Mouse (Mus musculus): ENCODE measurements around the gene Nuak2. TPM values are rescaled to one million over a fixed set of nuclear protein-coding genes. Genes with fewer than 3 reads are reported as not detected.

Gene Nuak2
- total and polyA plus RNA-seq, 2 experiments from 2014 or later, result 4.4 to 6.8 TPM

- Histone ChIP-seq H3K36me3 (ENCODE audit: insufficient read depth) (peaks cover 33% of the 10 kb centered on the region), H3K27me3 (ENCODE audit: insufficient read depth, low read length) (no peaks in the 10 kb centered on the region), H3K4me3 (ENCODE audit: low read depth, low read length) (no peak overlapping the region), H3K4me1 (ENCODE audit: insufficient read depth) (peaks cover 14% of the 10 kb centered on the region; the same call in 1 of the 2 replicates), H3K9ac (no peak overlapping the region), H3K27ac (ENCODE audit: low read depth, low read length) (peak overlapping the region; percentile 31), H3K4me2 (ENCODE audit: low read depth) (no peak overlapping the region), H3K9me3 (ENCODE audit: low read length) (no peaks in the 10 kb centered on the region)
- no peak for TF ChIP-seq CTCF (IDR thresholded peaks at IDR 0.05; ENCODE audit: low read depth)
- 66% methylated on average over 3 of the region's 3 CpGs for whole genome bisulfite sequencing
- ATAC-seq, result no peak
- no peak for DNase-seq
These were observed 58.9 kb downstream of the Nuak2 start for GRCm38 (mm10) chr1:132374873-132375244.

DNA sequence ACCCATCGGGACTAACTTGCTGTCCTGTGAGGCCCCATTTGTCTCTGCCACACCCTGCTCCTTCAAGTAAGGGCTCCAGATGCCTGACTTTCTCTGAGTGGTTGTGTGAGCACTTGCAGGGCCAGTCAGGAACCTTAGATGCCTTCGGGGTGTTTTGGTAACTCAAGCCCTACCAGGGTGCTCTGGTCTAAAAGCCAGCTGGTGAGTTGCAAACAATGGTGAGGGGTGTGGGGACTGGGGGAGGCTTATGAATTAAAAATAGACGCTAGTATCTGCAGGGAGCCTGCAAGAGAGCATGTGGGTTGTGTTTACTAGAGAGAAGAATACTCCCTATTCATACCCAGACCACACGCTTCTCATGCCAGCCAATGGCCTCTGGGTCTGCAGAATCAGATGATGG lies 59.3 kb downstream of the Nuak2 start:
- no peak overlapping the region for H3K27ac ChIP-seq (ENCODE audit: low read depth, low read length)

DNA sequence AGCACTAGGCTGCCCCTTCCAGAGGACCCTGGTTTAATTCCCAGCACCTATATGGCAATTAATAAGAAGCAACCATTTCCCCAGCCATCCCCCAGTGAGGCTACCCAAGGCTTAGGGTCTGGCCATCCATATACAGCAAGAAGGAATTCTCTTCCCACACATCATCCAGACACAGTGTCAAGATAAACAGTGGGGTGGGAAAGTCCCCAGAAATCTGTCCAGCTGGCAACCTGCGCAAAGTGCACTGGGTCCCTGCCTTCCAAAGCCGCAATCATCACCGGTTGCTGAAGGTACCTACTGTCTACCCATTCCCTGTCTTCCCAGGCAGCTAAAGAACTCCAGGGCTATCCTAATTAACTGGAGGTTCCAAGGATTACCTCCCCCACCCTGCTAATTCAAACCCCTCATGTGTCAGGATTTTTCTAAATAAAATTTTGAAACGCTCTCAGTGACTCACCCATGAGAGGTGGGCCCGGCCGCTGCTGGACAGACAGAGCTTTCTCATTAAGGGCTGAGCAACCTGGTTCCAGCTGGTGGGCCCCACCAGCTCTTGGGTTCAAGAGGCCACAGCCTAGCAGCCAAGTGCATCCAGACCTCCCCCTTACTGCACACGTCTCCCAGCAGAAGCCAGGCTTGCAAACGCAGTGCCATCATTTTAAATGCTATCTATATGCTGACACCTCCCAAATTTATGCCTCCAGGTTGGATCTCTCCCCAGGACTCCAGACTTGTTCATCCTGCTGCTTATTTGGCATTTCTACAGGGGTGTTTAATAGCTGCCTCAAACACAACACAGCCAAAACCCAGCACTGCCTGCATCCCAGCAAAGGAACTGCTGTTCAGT lies 60.5 kb downstream of the Nuak2 start:
- 58% methylated on average over 8 of the region's 8 CpGs for WGBS
- no peak for TF ChIP-seq CTCF (IDR thresholded peaks at IDR 0.05; ENCODE audit: low read depth)
- Histone ChIP-seq H3K36me3 (ENCODE audit: insufficient read depth) (peaks cover 40% of the 10 kb centered on the region), H3K9ac (no peak overlapping the region), H3K27ac (ENCODE audit: low read depth, low read length) (no peak overlapping the region), H3K9me3 (ENCODE audit: low read length) (no peaks in the 10 kb centered on the region), H3K27me3 (ENCODE audit: insufficient read depth, low read length) (no peaks in the 10 kb centered on the region), H3K4me1 (ENCODE audit: insufficient read depth) (peaks cover 11% of the 10 kb centered on the region; the same call in 1 of the 2 replicates), H3K4me2 (ENCODE audit: low read depth) (no peak overlapping the region), H3K4me3 (ENCODE audit: low read depth, low read length) (no peak overlapping the region)
- ATAC-seq (peak; percentile 48), DNase-seq (peak; percentile 52)

More for the DNA sequence above, 59.3 kb downstream of the Nuak2 start:
- Histone ChIP-seq H3K4me3 (ENCODE audit: low read depth, low read length) (no peak overlapping the region), H3K27me3 (ENCODE audit: insufficient read depth, low read length) (no peaks in the 10 kb centered on the region), H3K4me1 (ENCODE audit: insufficient read depth) (peaks cover 14% of the 10 kb centered on the region; the same call in 1 of the 2 replicates), H3K36me3 (ENCODE audit: insufficient read depth) (peaks cover 34% of the 10 kb centered on the region), H3K4me2 (ENCODE audit: low read depth) (no peak overlapping the region), H3K9me3 (ENCODE audit: low read length) (no peaks in the 10 kb centered on the region), H3K9ac (no peak overlapping the region)
- no peak for TF ChIP-seq CTCF (IDR thresholded peaks at IDR 0.05; ENCODE audit: low read depth)
- 30% methylated on average over 4 of the region's 4 CpGs for WGBS
- no peak for DNase-seq
- peak; percentile 49 for ATAC-seq

DNA sequence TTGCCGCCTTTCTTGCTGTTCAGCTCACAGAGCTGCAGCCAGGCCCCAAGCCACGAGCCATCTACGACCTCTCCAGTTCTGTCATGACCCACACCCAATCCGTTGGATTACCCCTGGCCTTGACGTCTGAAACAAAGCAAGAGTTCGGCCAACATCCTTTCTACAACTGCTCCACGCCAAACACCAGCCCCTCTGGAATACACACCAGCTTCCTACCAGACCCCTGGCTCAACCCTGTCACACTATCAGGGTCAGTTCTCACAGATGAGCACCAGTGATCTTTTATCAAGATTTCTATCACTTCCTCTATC lies 61.1 kb downstream of the Nuak2 start:
- Histone ChIP-seq H3K9me3 (ENCODE audit: low read length) (no peaks in the 10 kb centered on the region), H3K4me1 (ENCODE audit: insufficient read depth) (peaks cover 11% of the 10 kb centered on the region; the same call in 1 of the 2 replicates), H3K27me3 (ENCODE audit: insufficient read depth, low read length) (no peaks in the 10 kb centered on the region), H3K4me3 (ENCODE audit: low read depth, low read length) (no peak overlapping the region), H3K4me2 (ENCODE audit: low read depth) (no peak overlapping the region), H3K27ac (ENCODE audit: low read depth, low read length) (no peak overlapping the region), H3K9ac (no peak overlapping the region), H3K36me3 (ENCODE audit: insufficient read depth) (peaks cover 40% of the 10 kb centered on the region)
- no peak for TF ChIP-seq CTCF (IDR thresholded peaks at IDR 0.05; ENCODE audit: low read depth)
- no peak for ATAC-seq
- DNase-seq, result no peak
- 69% methylated on average over 7 of the region's 7 CpGs for WGBS

DNA sequence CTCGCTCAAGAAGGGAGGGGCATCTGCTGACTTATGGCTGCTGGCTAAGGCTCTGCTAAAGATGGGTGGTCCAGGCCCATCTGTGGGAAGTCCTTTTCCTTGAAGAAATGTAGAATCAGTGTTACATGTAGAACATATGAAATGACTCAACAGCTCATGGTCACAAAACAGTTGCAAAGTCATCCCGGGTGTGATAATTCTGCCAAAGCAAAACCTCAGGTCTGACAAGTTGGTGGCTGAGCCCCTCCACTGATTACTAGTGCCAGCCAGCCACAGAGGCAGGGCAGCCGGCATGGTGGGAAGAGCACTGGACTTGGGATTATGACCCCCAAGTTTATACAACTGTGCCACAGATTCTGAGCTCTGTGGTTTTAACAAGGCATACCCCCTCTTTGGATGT lies 61.9 kb downstream of the Nuak2 start:
- H3K4me2 ChIP-seq (ENCODE audit: low read depth), result no peak overlapping the region
- WGBS, result 76% methylated on average over 3 of the region's 3 CpGs
- no peak overlapping the region for H3K4me3 ChIP-seq (ENCODE audit: low read depth, low read length)
- H3K27me3 ChIP-seq (ENCODE audit: insufficient read depth, low read length), result no peaks in the 10 kb centered on the region
- H3K9ac ChIP-seq, result no peak overlapping the region
- TF ChIP-seq CTCF (IDR thresholded peaks at IDR 0.05; ENCODE audit: low read depth), result no peak
- H3K4me1 ChIP-seq (ENCODE audit: insufficient read depth), result peaks cover 11% of the 10 kb centered on the region; the same call in 1 of the 2 replicates
- no peak for DNase-seq
- peaks cover 40% of the 10 kb centered on the region for H3K36me3 ChIP-seq (ENCODE audit: insufficient read depth)
- H3K9me3 ChIP-seq (ENCODE audit: low read length), result no peaks in the 10 kb centered on the region
- no peak for ATAC-seq
- H3K27ac ChIP-seq (ENCODE audit: low read depth, low read length), result no peak overlapping the region

- 84% methylated on average over 27 of the region's 27 CpGs for WGBS
- no peaks in the 10 kb centered on the region for H3K27me3 ChIP-seq (ENCODE audit: insufficient read depth, low read length)
- DNase-seq, result no peak
- ATAC-seq, result no peak
- H3K9ac ChIP-seq, result no peak overlapping the region
- H3K4me1 ChIP-seq (ENCODE audit: insufficient read depth), result peaks cover 18% of the 10 kb centered on the region
- H3K4me2 ChIP-seq (ENCODE audit: low read depth), result no peak overlapping the region
- H3K4me3 ChIP-seq (ENCODE audit: low read depth, low read length), result no peak overlapping the region
- TF ChIP-seq CTCF (IDR thresholded peaks at IDR 0.05; ENCODE audit: low read depth), result no peak
- no peak overlapping the region for H3K27ac ChIP-seq (ENCODE audit: low read depth, low read length)
- H3K9me3 ChIP-seq (ENCODE audit: low read length), result no peaks in the 10 kb centered on the region
- peaks cover 40% of the 10 kb centered on the region for H3K36me3 ChIP-seq (ENCODE audit: insufficient read depth)
These were observed 64.7 kb downstream of the Nuak2 start for GRCm38 (mm10) chr1:132380550-132381100.

DNA sequence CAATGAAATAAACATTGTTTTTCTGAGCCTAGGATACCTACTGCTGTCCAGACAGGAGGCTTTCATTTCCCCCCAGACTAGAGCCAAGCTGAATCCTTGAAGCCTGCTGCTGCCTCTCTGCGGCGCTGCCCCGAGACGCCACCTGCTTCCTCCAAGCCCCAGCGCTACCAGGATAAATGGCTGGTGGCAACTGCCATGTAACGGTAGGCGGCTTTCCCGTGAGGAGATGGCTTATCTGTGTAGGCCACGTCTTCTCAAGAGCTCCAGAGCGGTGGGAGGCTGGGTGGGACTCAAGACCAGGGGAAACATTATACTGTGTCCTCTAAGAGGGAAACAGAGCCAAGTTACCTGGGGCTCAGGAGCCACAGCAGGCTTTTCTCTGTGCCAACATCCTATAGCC lies 66.0 kb downstream of the Nuak2 start:
- Histone ChIP-seq H3K4me2 (ENCODE audit: low read depth) (no peak overlapping the region), H3K9me3 (ENCODE audit: low read length) (no peaks in the 10 kb centered on the region), H3K27me3 (ENCODE audit: insufficient read depth, low read length) (no peaks in the 10 kb centered on the region), H3K4me1 (ENCODE audit: insufficient read depth) (peaks cover 19% of the 10 kb centered on the region), H3K27ac (ENCODE audit: low read depth, low read length) (no peak overlapping the region), H3K4me3 (ENCODE audit: low read depth, low read length) (no peak overlapping the region), H3K9ac (no peak overlapping the region), H3K36me3 (ENCODE audit: insufficient read depth) (peaks cover 36% of the 10 kb centered on the region)
- TF ChIP-seq CTCF (IDR thresholded peaks at IDR 0.05; ENCODE audit: low read depth), result no peak
- ATAC-seq (no peak), DNase-seq (no peak)
- 67% methylated on average over 10 of the region's 10 CpGs for WGBS

Other genes with a start within 250 kb of the Nuak2 start
- 2.8 and 3.2 TPM in 2 replicates for gene Mfsd4a, start 248.1 kb upstream of the Nuak2 start, total RNA-seq (2014; rRNA removed)
- gene Mfsd4a, start 248.1 kb upstream of the Nuak2 start, polyA plus RNA-seq (2015; fragmentation: Nextera tagmentation; extraction: Ambion mirVana), result 4.6 and 8.1 TPM in 2 replicates
- gene Cdk18, start 176.4 kb upstream of the Nuak2 start, total RNA-seq (2014; rRNA removed), result 2.6 and 3.2 TPM in 2 replicates
- 0.70 and 1.2 TPM in 2 replicates for gene Cdk18, start 176.4 kb upstream of the Nuak2 start, polyA plus RNA-seq (2015; fragmentation: Nextera tagmentation; extraction: Ambion mirVana)
- 13.3 and 14.9 TPM in 2 replicates for gene Lemd1, start 124.7 kb upstream of the Nuak2 start, total RNA-seq (2014; rRNA removed)
- gene Lemd1, start 124.7 kb upstream of the Nuak2 start, polyA plus RNA-seq (2015; fragmentation: Nextera tagmentation; extraction: Ambion mirVana), result 14.7 and 15.1 TPM in 2 replicates
- gene AC124108.1, start 124.7 kb upstream of the Nuak2 start, total RNA-seq (2014; rRNA removed), result 3.4 and 5.0 TPM in 2 replicates
- 0.31 and 0.48 TPM in 2 replicates for gene AC124108.1, start 124.7 kb upstream of the Nuak2 start, polyA plus RNA-seq (2015; fragmentation: Nextera tagmentation; extraction: Ambion mirVana)
- gene Gm10188, start 86.4 kb upstream of the Nuak2 start, total RNA-seq (2014; rRNA removed), result 0.92 TPM in 1 of 2 replicates, not detected in the other
- gene Gm10188, start 86.4 kb upstream of the Nuak2 start, polyA plus RNA-seq (2015; fragmentation: Nextera tagmentation; extraction: Ambion mirVana), result not detected in 2 replicates
- 10.3 and 11.2 TPM in 2 replicates for gene Klhdc8a, start 17.5 kb upstream of the Nuak2 start, total RNA-seq (2014; rRNA removed)
- 4.5 and 6.3 TPM in 2 replicates for gene Klhdc8a, start 17.5 kb upstream of the Nuak2 start, polyA plus RNA-seq (2015; fragmentation: Nextera tagmentation; extraction: Ambion mirVana)
- 104 TPM in 2 replicates for gene Tmcc2, start 75.2 kb downstream of the Nuak2 start, total RNA-seq (2014; rRNA removed)
- 37.4 and 41.9 TPM in 2 replicates for gene Tmcc2, start 75.2 kb downstream of the Nuak2 start, polyA plus RNA-seq (2015; fragmentation: Nextera tagmentation; extraction: Ambion mirVana)
- 18.3 and 18.9 TPM in 2 replicates for gene Dstyk, start 101.4 kb downstream of the Nuak2 start, total RNA-seq (2014; rRNA removed)
- 4.8 and 6.0 TPM in 2 replicates for gene Dstyk, start 101.4 kb downstream of the Nuak2 start, polyA plus RNA-seq (2015; fragmentation: Nextera tagmentation; extraction: Ambion mirVana)
- 33.6 and 33.7 TPM in 2 replicates for gene Rbbp5, start 161.2 kb downstream of the Nuak2 start, total RNA-seq (2014; rRNA removed)
- gene Rbbp5, start 161.2 kb downstream of the Nuak2 start, polyA plus RNA-seq (2015; fragmentation: Nextera tagmentation; extraction: Ambion mirVana), result 22.8 and 24.7 TPM in 2 replicates
- gene Tmem81, start 190.1 kb downstream of the Nuak2 start, total RNA-seq (2014; rRNA removed), result 1.6 and 3.0 TPM in 2 replicates
- 0.49 and 0.90 TPM in 2 replicates for gene Tmem81, start 190.1 kb downstream of the Nuak2 start, polyA plus RNA-seq (2015; fragmentation: Nextera tagmentation; extraction: Ambion mirVana)
- 101 and 104 TPM in 2 replicates for gene Cntn2, start 227.1 kb downstream of the Nuak2 start, total RNA-seq (2014; rRNA removed)
- gene Cntn2, start 227.1 kb downstream of the Nuak2 start, polyA plus RNA-seq (2015; fragmentation: Nextera tagmentation; extraction: Ambion mirVana), result 41.0 and 43.9 TPM in 2 replicates